16 mouse cellular contexts compared by ENCODE assay signal in the genomic region with DNA sequence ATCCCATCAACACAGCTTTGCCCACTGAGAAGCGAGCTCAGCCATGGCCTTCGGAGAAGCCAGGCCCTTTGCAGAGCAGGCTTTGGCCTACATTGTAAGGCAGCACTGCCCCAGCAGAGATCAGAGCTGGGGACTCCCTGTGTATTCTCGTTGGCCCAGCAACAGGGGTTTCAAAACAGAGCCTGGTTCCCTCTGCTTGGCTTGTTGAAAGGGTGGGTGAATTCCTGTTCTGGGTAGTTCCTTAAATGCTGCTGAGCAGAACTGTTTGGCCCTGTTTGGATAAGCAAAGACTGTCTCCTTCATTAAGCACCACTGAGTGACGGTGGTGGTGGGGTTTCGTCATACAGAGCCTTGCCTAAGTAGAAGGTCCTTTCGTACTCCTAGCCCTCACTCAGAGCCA. TPM values are rescaled to one million over a fixed set of nuclear protein-coding genes. Genes with fewer than 3 reads are reported as not detected.
A peak's percentile ranks its signal among the peaks of the same experiment; 100 is the strongest.
DNase-seq lines count a peak whose midpoint lies in the region; ATAC-seq and TF ChIP-seq lines count a peak whose summit lies in the region.
"Had no signal": no experiment of that assay in that cellular context is flagged by ENCODE, and none has a peak within 500 bp of the region (broad histone marks: within the 10 kb centered on the region; RNA-seq: fewer than 3 reads in every experiment).

No protein-coding gene starts in this region.

- H3K4me2 ChIP-seq in intestine, embryonic 15.5 days (replicated peaks) = no peak overlapping the region
- H3K4me2 ChIP-seq in intestine, postnatal 0 days (replicated peaks; ENCODE audit: low read depth) = no peak overlapping the region
- H3K4me2 ChIP-seq: liver, embryonic 13.5 days; neural tube, embryonic 15.5 days had no signal

- no peak for ATAC-seq in intestine, embryonic 15.5 days
- no peak for ATAC-seq in intestine, postnatal 0 days
- ATAC-seq in megakaryocyte progenitor cell, adult 5-6 weeks (replicated peaks; ENCODE audit: poor library complexity) = peak; percentile 89
- ATAC-seq: forebrain, postnatal 0 days had no signal

- no peaks in the 10 kb centered on the region for H3K27me3 ChIP-seq in intestine, embryonic 15.5 days (replicated peaks)
- no peaks in the 10 kb centered on the region for H3K27me3 ChIP-seq in intestine, postnatal 0 days (replicated peaks; ENCODE audit: control insufficient read depth, insufficient read depth, low read length)
- H3K27me3 ChIP-seq: liver, embryonic 13.5 days; neural tube, embryonic 15.5 days had no signal

- no peak overlapping the region for H3K4me3 ChIP-seq in intestine, embryonic 15.5 days (replicated peaks)
- H3K4me3 ChIP-seq in intestine, postnatal 0 days (ENCODE audit: low read depth, low read length) = no peak overlapping the region
- H3K4me3 ChIP-seq: liver, embryonic 13.5 days; megakaryocyte, embryonic 14.5 days; neural tube, embryonic 15.5 days had no signal

- H3K27ac ChIP-seq in intestine, embryonic 15.5 days = 0 out of 2 replicates have a peak overlapping the region, but pooled peaks have one; percentile 17
- H3K27ac ChIP-seq in intestine, postnatal 0 days (ENCODE audit: low read depth, low read length) = no peak overlapping the region; the same call in 1 of the 2 replicates
- H3K27ac ChIP-seq: kidney, postnatal 0 days; liver, embryonic 13.5 days; neural tube, embryonic 15.5 days had no signal

- WGBS in intestine, embryonic 15.5 days = 83% methylated on average over 6 of the region's 6 CpGs
- WGBS in intestine, postnatal 0 days = 79% methylated on average over 6 of the region's 6 CpGs

- H3K9me3 ChIP-seq in intestine, embryonic 15.5 days = no peaks in the 10 kb centered on the region
- no peaks in the 10 kb centered on the region for H3K9me3 ChIP-seq in intestine, postnatal 0 days (ENCODE audit: control insufficient read depth)
- H3K9me3 ChIP-seq: liver, embryonic 13.5 days; megakaryocyte, embryonic 14.5 days; neural tube, embryonic 15.5 days had no signal

- DNase-seq in 416B (ENCODE audit: low read depth) = peak; percentile 60
- peak; percentile 20 for DNase-seq in brain, adult 2 months (ENCODE audit: low read depth, low spot score)
- no peak for DNase-seq in adrenal gland, postnatal 10 days
- DNase-seq in right cerebral cortex, postnatal 25 days = no peak
- no peak for DNase-seq in layer of hippocampus, postnatal 25 days (ENCODE audit: extremely low spot score in 1 of 2, low spot score in 1 of 2)
- DNase-seq: adrenal gland, adult 8-10 months; cerebellum, adult 9-11 months; forebrain, postnatal 0 days; liver, embryonic 13.5 days had no signal

- no peak overlapping the region for H3K9ac ChIP-seq in intestine, embryonic 15.5 days
- H3K9ac ChIP-seq in intestine, postnatal 0 days (ENCODE audit: low read depth, low read length) = no peak overlapping the region
- H3K9ac ChIP-seq: forebrain, postnatal 0 days; liver, embryonic 13.5 days; neural tube, embryonic 15.5 days had no signal

- no peaks in the 10 kb centered on the region for H3K36me3 ChIP-seq in intestine, embryonic 15.5 days
- no peaks in the 10 kb centered on the region for H3K36me3 ChIP-seq in intestine, postnatal 0 days (ENCODE audit: control insufficient read depth, insufficient read depth)
- H3K36me3 ChIP-seq: G1E; liver, embryonic 13.5 days; neural tube, embryonic 15.5 days had no signal

- no peak for TF ChIP-seq CTCF in intestine, postnatal 0 days (IDR thresholded peaks at IDR 0.05; ENCODE audit: low read depth)

- no peaks in the 10 kb centered on the region for H3K4me1 ChIP-seq in intestine, embryonic 15.5 days (replicated peaks)
- H3K4me1 ChIP-seq in intestine, postnatal 0 days (replicated peaks; ENCODE audit: control insufficient read depth, insufficient read depth, low read length) = no peaks in the 10 kb centered on the region
- H3K4me1 ChIP-seq: liver, embryonic 13.5 days had no signal

RNA-seq across cellular contexts. Expression of a gene that starts 9.7 kb away (rescaled TPM):
- 9.9 and 11.3 TPM in 2 replicates for polyA plus RNA-seq in intestine, embryonic 15.5 days (2015; fragmentation: Nextera tagmentation; extraction: Ambion mirVana)
- 6.4 and 6.7 TPM in 2 replicates for polyA plus RNA-seq in intestine, postnatal 0 days (2015; fragmentation: Nextera tagmentation; extraction: Ambion mirVana)
- total RNA-seq in megakaryocyte progenitor cell, adult 5-6 weeks (2015) = 44.9 and 57.1 TPM in 2 replicates
- total RNA-seq in megakaryocyte progenitor cell, adult 5-6 weeks (2017) = 35.8 and 40.9 TPM in 2 replicates
- total RNA-seq in adrenal gland, postnatal 10 days (2021) = 1 to 10 TPM; 6.0 to 6.3 TPM
- total RNA-seq in layer of hippocampus, postnatal 25 days (2021) = 1 to 10 TPM; 2.2 to 2.8 TPM
- polyA plus RNA-seq: G1E had no signal

RNA-seq across cellular contexts. Expression of a gene that starts 13.6 kb away (rescaled TPM):
- 25.6 and 28.0 TPM in 2 replicates for polyA plus RNA-seq in intestine, embryonic 15.5 days (2015; fragmentation: Nextera tagmentation; extraction: Ambion mirVana)
- 11.2 and 13.0 TPM in 2 replicates for polyA plus RNA-seq in intestine, postnatal 0 days (2015; fragmentation: Nextera tagmentation; extraction: Ambion mirVana)
- 0.44 TPM in 1 of 2 replicates, not detected in the other for total RNA-seq in megakaryocyte progenitor cell, adult 5-6 weeks (2015)
- 0.08 TPM in 1 of 2 replicates, not detected in the other for total RNA-seq in megakaryocyte progenitor cell, adult 5-6 weeks (2017)
- 100 to 1,000 TPM in 1 of 2 experiments, 10 to 100 TPM in 1; 27.8 to 111 TPM for total RNA-seq in adrenal gland, postnatal 10 days (2021)
- total RNA-seq in layer of hippocampus, postnatal 25 days (2021) = 1 to 10 TPM; 1.1 to 2.9 TPM
- total RNA-seq: G1E had no signal
- polyA plus RNA-seq: G1E had no signal

RNA-seq across cellular contexts. Expression of a gene that starts 35.2 kb away (rescaled TPM):
- 111 and 126 TPM in 2 replicates for polyA plus RNA-seq in intestine, embryonic 15.5 days (2015; fragmentation: Nextera tagmentation; extraction: Ambion mirVana)
- 41.8 and 43.3 TPM in 2 replicates for polyA plus RNA-seq in intestine, postnatal 0 days (2015; fragmentation: Nextera tagmentation; extraction: Ambion mirVana)
- 129 and 134 TPM in 2 replicates for total RNA-seq in megakaryocyte progenitor cell, adult 5-6 weeks (2015)
- total RNA-seq in megakaryocyte progenitor cell, adult 5-6 weeks (2017) = 58.4 and 63.3 TPM in 2 replicates
- 10 to 100 TPM; 26.2 to 27.4 TPM for total RNA-seq in adrenal gland, postnatal 10 days (2021)
- 10 to 100 TPM; 21.9 to 24.4 TPM for total RNA-seq in layer of hippocampus, postnatal 25 days (2021)
- polyA plus RNA-seq: G1E had no signal

RNA-seq across cellular contexts. Expression of a gene that starts 52.7 kb away (rescaled TPM):
- polyA plus RNA-seq in intestine, embryonic 15.5 days (2015; fragmentation: Nextera tagmentation; extraction: Ambion mirVana) = 0.01 and 0.11 TPM in 2 replicates
- polyA plus RNA-seq in intestine, postnatal 0 days (2015; fragmentation: Nextera tagmentation; extraction: Ambion mirVana) = 0.01 TPM in 1 of 2 replicates, not detected in the other
- 0.12 and 0.17 TPM in 2 replicates for total RNA-seq in megakaryocyte progenitor cell, adult 5-6 weeks (2015)
- under 0.01 and 0.03 TPM in 2 replicates for total RNA-seq in megakaryocyte progenitor cell, adult 5-6 weeks (2017)
- under 1 TPM; 0.09 to 0.33 TPM for total RNA-seq in adrenal gland, postnatal 10 days (2021)
- total RNA-seq in layer of hippocampus, postnatal 25 days (2021) = under 1 TPM; 0.21 to 0.22 TPM
- polyA plus RNA-seq: G1E had no signal

Comparison
In these comparisons a context has a peak if more than half of its experiments do, and no peak if none do; other contexts are left out.
1. DNase-seq: peak in 416B (single experiment) and brain, adult 2 months (single experiment); none in adrenal gland, postnatal 10 days (single experiment), right cerebral cortex, postnatal 25 days (single experiment) and layer of hippocampus, postnatal 25 days (0 of 2).
2. RNA of a gene that starts 9.7 kb away (total RNA-seq): 35.8 to 57.1 TPM in megakaryocyte progenitor cell, adult 5-6 weeks; 6.0 to 6.3 TPM in adrenal gland, postnatal 10 days and 2.2 to 2.8 TPM in layer of hippocampus, postnatal 25 days; every median in the first group is over 4 times any median in the second.
3. RNA of a gene that starts 13.6 kb away (total RNA-seq): 27.8 to 111 TPM in adrenal gland, postnatal 10 days; 1.1 to 2.9 TPM in layer of hippocampus, postnatal 25 days and 0.08 to 0.44 TPM in megakaryocyte progenitor cell, adult 5-6 weeks; every median in the first group is over 4 times any median in the second.